9 mouse cellular contexts compared by ENCODE assay signal in genomic region chr3:52863146-52863849, GRCm38 (mm10).
"Had no signal": no experiment of that assay in that cellular context is flagged by ENCODE, and none has a peak within 500 bp of the region (broad histone marks: within the 10 kb centered on the region; RNA-seq: fewer than 3 reads in every experiment).

No protein-coding gene starts in this region.

- DNase-seq: kidney, adult 9 months; kidney, postnatal 36 days; left cerebral cortex, postnatal 4 days; lung, embryonic 14.5 days; lung, postnatal 10 days; right cerebral cortex, postnatal 4 days; spleen, adult 18-20 months; thymus, postnatal 4 days had no signal

- ATAC-seq: midbrain, embryonic 13.5 days had no signal
